ENCODE assay signal across 8 mouse cellular contexts in genomic region chr7:71411293-71412011, GRCm38 (mm10).
A peak's percentile ranks its signal among the peaks of the same experiment; 100 is the strongest.
DNase-seq lines count a peak whose midpoint lies in the region; ATAC-seq lines count a peak whose summit lies in the region.

No protein-coding gene starts in this region.

- ATAC-seq in erythroblast, adult 5-6 weeks (replicated peaks; ENCODE audit: low FRiP score, poor library complexity, severe bottlenecking) = no peak
- ATAC-seq in forebrain, embryonic 15.5 days (replicated peaks) = peak; percentile 57
- ATAC-seq in hindbrain, embryonic 13.5 days (ENCODE audit: low FRiP score) = peak; percentile 87
- peak; percentile 54; the same call in 1 of the 2 replicates for ATAC-seq in midbrain, embryonic 16.5 days

- H3K27ac ChIP-seq in forebrain, embryonic 15.5 days (replicated peaks) = peak overlapping the region; percentile 32; the same call in 1 of the 2 replicates
- peak overlapping the region; percentile 71 for H3K27ac ChIP-seq in hindbrain, embryonic 13.5 days
- H3K27ac ChIP-seq in midbrain, embryonic 16.5 days (ENCODE audit: low read length) = no peak overlapping the region

- peaks cover 8% of the 10 kb centered on the region for H3K4me1 ChIP-seq in erythroblast, embryonic 14.5 days (ENCODE audit: control insufficient read depth)
- H3K4me1 ChIP-seq in forebrain, embryonic 15.5 days = peaks cover 10% of the 10 kb centered on the region
- H3K4me1 ChIP-seq in hindbrain, embryonic 13.5 days (replicated peaks) = peaks cover 8% of the 10 kb centered on the region
- peaks cover 6% of the 10 kb centered on the region; the same call in 1 of the 2 replicates for H3K4me1 ChIP-seq in midbrain, embryonic 16.5 days (ENCODE audit: control insufficient read depth, insufficient read depth, low read length)

- H3K9ac ChIP-seq in forebrain, embryonic 15.5 days (replicated peaks) = peak overlapping the region; percentile 23; the same call in 1 of the 2 replicates
- peak overlapping the region; percentile 61 for H3K9ac ChIP-seq in hindbrain, embryonic 13.5 days
- peak overlapping the region; percentile 39; the same call in 1 of the 2 replicates for H3K9ac ChIP-seq in midbrain, embryonic 16.5 days (ENCODE audit: low read depth, low read length)

- no peaks in the 10 kb centered on the region for H3K27me3 ChIP-seq in erythroblast, embryonic 14.5 days (ENCODE audit: control insufficient read depth)
- H3K27me3 ChIP-seq in forebrain, embryonic 15.5 days = peaks cover 21% of the 10 kb centered on the region
- H3K27me3 ChIP-seq in hindbrain, embryonic 13.5 days = peaks cover 17% of the 10 kb centered on the region; the same call in 1 of the 2 replicates
- H3K27me3 ChIP-seq in midbrain, embryonic 16.5 days (ENCODE audit: control insufficient read depth, insufficient read depth, low read depth, low read length) = peaks cover 7% of the 10 kb centered on the region

- peak overlapping the region; percentile 54 for H3K4me3 ChIP-seq in erythroblast, embryonic 14.5 days (replicated peaks)
- H3K4me3 ChIP-seq in forebrain, embryonic 15.5 days = peak overlapping the region; percentile 35
- H3K4me3 ChIP-seq in hindbrain, embryonic 13.5 days = peak overlapping the region; percentile 34
- H3K4me3 ChIP-seq in midbrain, embryonic 16.5 days (ENCODE audit: low read depth, low read length) = peak overlapping the region; percentile 39

- H3K9me3 ChIP-seq in erythroblast, embryonic 14.5 days (ENCODE audit: control insufficient read depth, low read length) = no peaks in the 10 kb centered on the region
- H3K9me3 ChIP-seq in forebrain, embryonic 15.5 days = no peaks in the 10 kb centered on the region
- no peaks in the 10 kb centered on the region for H3K9me3 ChIP-seq in hindbrain, embryonic 13.5 days
- no peaks in the 10 kb centered on the region for H3K9me3 ChIP-seq in midbrain, embryonic 16.5 days (replicated peaks; ENCODE audit: control insufficient read depth, low read length, poor library complexity, severe bottlenecking)

- WGBS in forebrain, embryonic 15.5 days = 3% methylated on average over 14 of the region's 14 CpGs
- WGBS in hindbrain, embryonic 13.5 days = 2% methylated on average over 14 of the region's 14 CpGs
- 2% methylated on average over 14 of the region's 14 CpGs for WGBS in midbrain, embryonic 16.5 days

- H3K4me2 ChIP-seq in forebrain, embryonic 15.5 days (replicated peaks) = peak overlapping the region; percentile 59
- peak overlapping the region; percentile 62 for H3K4me2 ChIP-seq in hindbrain, embryonic 13.5 days
- H3K4me2 ChIP-seq in midbrain, embryonic 16.5 days (ENCODE audit: low read length) = peak overlapping the region; percentile 79

- DNase-seq in liver = peak; percentile 27
- DNase-seq in thymus, postnatal 0 days (ENCODE audit: low spot score) = no peak
- no peak for DNase-seq in frontal cortex, postnatal 10 days (ENCODE audit: low spot score in 2 of 2)

- no peaks in the 10 kb centered on the region for H3K36me3 ChIP-seq in erythroblast, embryonic 14.5 days (ENCODE audit: control insufficient read depth)
- no peaks in the 10 kb centered on the region for H3K36me3 ChIP-seq in forebrain, embryonic 15.5 days
- H3K36me3 ChIP-seq in hindbrain, embryonic 13.5 days = no peaks in the 10 kb centered on the region
- no peaks in the 10 kb centered on the region for H3K36me3 ChIP-seq in midbrain, embryonic 16.5 days (ENCODE audit: control insufficient read depth, insufficient read depth, low read length)
